Mouse (Mus musculus): ENCODE data around the gene Ttll10. TPM values are rescaled to one million over a fixed set of nuclear protein-coding genes. Genes with fewer than 3 reads are reported as not detected.

Ttll10 gene
- polyA plus RNA-seq, 2 experiments from 2014 or later = 0.35 to 0.81 TPM

GRCm38 (mm10) chr4:156065156-156065894 lies 6.1 kb upstream of the Ttll10 start:
- no peak for ATAC-seq

GRCm38 (mm10) chr4:156064510-156064897 lies 5.3 kb upstream of the Ttll10 start:
- ATAC-seq = no peak

GRCm38 (mm10) chr4:156063861-156064509 lies 4.8 kb upstream of the Ttll10 start:
- ATAC-seq = no peak

- ATAC-seq = no peak
Observed at GRCm38 (mm10) chr4:156059713-156060112, 499 bp upstream of the Ttll10 start.

GRCm38 (mm10) chr4:156058826-156059225 lies 388 bp downstream of the Ttll10 start:
- ATAC-seq = no peak

- ATAC-seq = no peak
Observed at GRCm38 (mm10) chr4:156057702-156058101, 1.5 kb downstream of the Ttll10 start.

GRCm38 (mm10) chr4:156055173-156055572 lies 4.0 kb downstream of the Ttll10 start:
- no peak for ATAC-seq

GRCm38 (mm10) chr4:156054606-156055005 lies 4.6 kb downstream of the Ttll10 start:
- ATAC-seq = no peak

- no peak for ATAC-seq
Observed at GRCm38 (mm10) chr4:156054130-156054529, 5.1 kb downstream of the Ttll10 start.

- ATAC-seq = no peak
Observed at GRCm38 (mm10) chr4:156053113-156053512, 6.1 kb downstream of the Ttll10 start.

GRCm38 (mm10) chr4:156050391-156050980 lies 8.7 kb downstream of the Ttll10 start:
- no peak for ATAC-seq

GRCm38 (mm10) chr4:156049779-156050178 lies 9.4 kb downstream of the Ttll10 start:
- ATAC-seq = no peak

GRCm38 (mm10) chr4:156044754-156045153 lies 14.5 kb downstream of the Ttll10 start:
- no peak for ATAC-seq

GRCm38 (mm10) chr4:156034901-156035300 lies 24.3 kb downstream of the Ttll10 start:
- ATAC-seq = no peak

- no peak for ATAC-seq
Observed at GRCm38 (mm10) chr4:156034301-156034700, 24.9 kb downstream of the Ttll10 start.

GRCm38 (mm10) chr4:156033476-156034119 lies 25.6 kb downstream of the Ttll10 start:
- peak; percentile 59 for ATAC-seq

- ATAC-seq = no peak
Observed at GRCm38 (mm10) chr4:156032856-156033255, 26.4 kb downstream of the Ttll10 start.

- peak; percentile 48 for ATAC-seq
Observed at GRCm38 (mm10) chr4:156031593-156032391, 27.4 kb downstream of the Ttll10 start.

- ATAC-seq = no peak
Observed at GRCm38 (mm10) chr4:156031255-156031592, 28.0 kb downstream of the Ttll10 start.

- peak; percentile 55 for ATAC-seq
Observed at GRCm38 (mm10) chr4:156030651-156031118, 28.5 kb downstream of the Ttll10 start.

- no peak for ATAC-seq
Observed at GRCm38 (mm10) chr4:156028580-156028979, 30.6 kb downstream of the Ttll10 start.

GRCm38 (mm10) chr4:156026013-156026412 lies 33.2 kb downstream of the Ttll10 start, which contains the start of gene Tnfrsf18:
Tnfrsf18 (plus strand) TSS chr4:156026164.
- ATAC-seq = peak; percentile 10

Data from CD4-positive, CD25-positive, alpha-beta regulatory T cell, adult 4 months (primary cell).